Mouse (Mus musculus) common myeloid progenitor, adult 5-6 weeks (primary cell): ENCODE measurements around the gene Hbq1b. TPM values are rescaled to one million over a fixed set of nuclear protein-coding genes. Genes with fewer than 3 reads are reported as not detected.

Source experiments
- total RNA-seq: library from RNA; stranded (forward); fragments of 200-1000, 187-1606 nt; gene quantifications from 2 replicates; pipeline ENCODE4 v1.2.3, GENCODE M21; 2017

Gene Hbq1b
- total RNA-seq, 1 experiment from 2014 or later: not detected

Other genes starting within 250 kb of the Hbq1b start
- not detected in 2 replicates for gene Il9r, start 86.7 kb upstream of the Hbq1b start, total RNA-seq
- 33.8 and 59.5 TPM in 2 replicates for gene Snrnp25, start 81.5 kb upstream of the Hbq1b start, total RNA-seq
- gene Rhbdf1, start 64.7 kb upstream of the Hbq1b start, total RNA-seq: 0.32 and 2.0 TPM in 2 replicates
- 3.2 and 5.3 TPM in 2 replicates for gene Mpg, start 60.5 kb upstream of the Hbq1b start, total RNA-seq
- gene Nprl3, start 19.3 kb upstream of the Hbq1b start, total RNA-seq: 7.7 and 19.6 TPM in 2 replicates
- not detected in 2 replicates for gene Hba-x, start 10.6 kb upstream of the Hbq1b start, total RNA-seq
- gene Hba-a1, start 3.5 kb upstream of the Hbq1b start, total RNA-seq: 18.1 and 30.7 TPM in 2 replicates
- 89.2 and 92.8 TPM in 2 replicates for gene Hba-a2, start 9.5 kb downstream of the Hbq1b start, total RNA-seq
- not detected in 2 replicates for gene Hbq1a, start 13.1 kb downstream of the Hbq1b start, total RNA-seq
- gene Sh3pxd2b, start 60.9 kb downstream of the Hbq1b start, total RNA-seq: 2.5 and 3.0 TPM in 2 replicates
- gene Ubtd2, start 168.4 kb downstream of the Hbq1b start, total RNA-seq: 3.9 and 7.0 TPM in 2 replicates
- gene Efcab9, start 245.1 kb downstream of the Hbq1b start, total RNA-seq: 9.1 TPM in 1 of 2 replicates, not detected in the other
- gene Stk10, start 246.3 kb downstream of the Hbq1b start, total RNA-seq: 14.7 and 20.9 TPM in 2 replicates